Mouse (Mus musculus) G1E (cell line): ENCODE measurements at regions not wholly inside any gene's neighbourhood (a gene's known extent, or its start where the extent isn't known, plus 50 kb on each side); places are given as distances from the start of the nearest gene placed in this dataset.

ENCODE experiments used
- ATAC-seq: 2 replicates; pipeline ENCODE4 v1.8.0; 2016; ENCODE audit warnings: mild to moderate bottlenecking; ENCODE audit not compliant: insufficient number of reproducible peaks, poor library complexity, low FRiP score, severe bottlenecking; ENCODE audit errors: extremely low read depth
- DNase-seq: peaks from one replicate; pipeline ENCODE4 v3.0.0; 2012; ENCODE audit warnings: low spot score
- H3K27me3 ChIP-seq: 2 replicates; pipeline ENCODE4 v1.6.1; 2012; ENCODE audit warnings: mild to moderate bottlenecking, low read length, inconsistent platforms; ENCODE audit not compliant: insufficient read depth
- H3K36me3 ChIP-seq: replicated peaks from 2 replicates; pipeline ENCODE3; 2012; ENCODE audit warnings: mild to moderate bottlenecking, inconsistent platforms
- H3K4me1 ChIP-seq: 2 replicates; pipeline ENCODE4 v1.6.1; 2012; ENCODE audit warnings: low read depth, low read length, inconsistent platforms, mixed read lengths; ENCODE audit not compliant: insufficient read depth
- H3K4me3 ChIP-seq: 2 replicates; pipeline ENCODE4 v1.5.1; 2012; ENCODE audit warnings: low read depth, mild to moderate bottlenecking, inconsistent platforms, low read length, moderate library complexity, mixed read lengths
- H3K9me3 ChIP-seq: replicated peaks from 2 replicates; pipeline ENCODE4 v1.6.1; 2012; ENCODE audit warnings: inconsistent platforms
- CTCF ChIP-seq: IDR thresholded peaks from 2 replicates; pipeline ENCODE4 v1.5.1; 2012; ENCODE audit warnings: low read depth, low read length, inconsistent platforms, mixed read lengths
- GATA1 ChIP-seq: IDR thresholded peaks from 2 replicates; pipeline ENCODE4 v1.6.1; 2012; ENCODE audit warnings: borderline replicate concordance, low read length, inconsistent platforms, mixed read lengths
- GATA2 ChIP-seq: IDR thresholded peaks from 2 replicates; pipeline ENCODE4 v1.6.1; 2012; ENCODE audit warnings: low read depth, low read length, inconsistent platforms, borderline replicate concordance
- POLR2AphosphoS5 ChIP-seq: IDR thresholded peaks from 2 replicates; pipeline ENCODE4 v1.6.1; 2012; ENCODE audit warnings: low read depth, low read length, inconsistent platforms; ENCODE audit not compliant: insufficient replicate concordance
- TAL1 ChIP-seq: conservative IDR thresholded peaks from 2 replicates; pipeline ENCODE4 v1.6.1; 2012; ENCODE audit warnings: low read depth, low read length, inconsistent platforms, mixed read lengths

- Histone ChIP-seq H3K9me3 (no peaks in the 10 kb centered on the region), H3K4me3 (no peak overlapping the region), H3K4me1 (no peaks in the 10 kb centered on the region), H3K36me3 (no peaks in the 10 kb centered on the region), H3K27me3 (no peaks in the 10 kb centered on the region)
- ATAC-seq (no peak), DNase-seq (no peak)
- TF ChIP-seq POLR2AphosphoS5 (no peak), CTCF (no peak), GATA2 (no peak), GATA1 (no peak), TAL1 (no peak)
Observed at GRCm38 (mm10) chrX:13014051-13014450, 57.2 kb upstream of the Usp9x start.

- Histone ChIP-seq H3K4me1 (no peaks in the 10 kb centered on the region), H3K36me3 (no peaks in the 10 kb centered on the region), H3K27me3 (no peaks in the 10 kb centered on the region; the same call in 1 of the 2 replicates), H3K4me3 (no peak overlapping the region), H3K9me3 (no peaks in the 10 kb centered on the region)
- TF ChIP-seq POLR2AphosphoS5 = no peak
- TF ChIP-seq GATA1 = no peak
- DNase-seq (no peak), ATAC-seq (no peak)
Observed at GRCm38 (mm10) chrX:13013086-13013485, 58.2 kb upstream of the Usp9x start.

- H3K4me3 ChIP-seq = no peak overlapping the region
- TF ChIP-seq TAL1 = no peak
- TF ChIP-seq POLR2AphosphoS5 = no peak
- TF ChIP-seq GATA2 = no peak
- no peak for TF ChIP-seq GATA1
- H3K9me3 ChIP-seq = no peaks in the 10 kb centered on the region
- no peaks in the 10 kb centered on the region for H3K36me3 ChIP-seq
- ATAC-seq (no peak), DNase-seq (no peak)
- no peaks in the 10 kb centered on the region for H3K27me3 ChIP-seq
- H3K4me1 ChIP-seq = peaks cover 7% of the 10 kb centered on the region; the same call in 1 of the 2 replicates
Observed at GRCm38 (mm10) chrX:12990777-12991176, 80.5 kb upstream of the Usp9x start.

- no peak for ATAC-seq
Observed at GRCm38 (mm10) chrX:12977676-12978075, 93.6 kb upstream of the Usp9x start.

GRCm38 (mm10) chrX:12968979-12969746 lies 102.1 kb upstream of the Usp9x start:
- H3K9me3 ChIP-seq = no peaks in the 10 kb centered on the region
- DNase-seq (no peak), ATAC-seq (no peak)
- no peak overlapping the region for H3K4me3 ChIP-seq
- no peaks in the 10 kb centered on the region for H3K4me1 ChIP-seq
- TF ChIP-seq POLR2AphosphoS5 (no peak), GATA2 (no peak), CTCF (no peak), TAL1 (no peak), GATA1 (no peak)
- peaks cover 6% of the 10 kb centered on the region; the same call in 1 of the 2 replicates for H3K27me3 ChIP-seq
- no peaks in the 10 kb centered on the region for H3K36me3 ChIP-seq

More at GRCm38 (mm10) chrX:12977676-12978075, 93.6 kb upstream of the Usp9x start:
- no peak overlapping the region for H3K4me3 ChIP-seq
- no peaks in the 10 kb centered on the region for H3K27me3 ChIP-seq
- H3K9me3 ChIP-seq = no peaks in the 10 kb centered on the region
- no peaks in the 10 kb centered on the region for H3K36me3 ChIP-seq
- TF ChIP-seq GATA2 (no peak), TAL1 (no peak), POLR2AphosphoS5 (no peak), CTCF (no peak), GATA1 (no peak)
- DNase-seq = no peak
- H3K4me1 ChIP-seq = no peaks in the 10 kb centered on the region

GRCm38 (mm10) chrX:12959467-12960314 lies 111.6 kb upstream of the Usp9x start:
- no peaks in the 10 kb centered on the region for H3K4me1 ChIP-seq
- H3K4me3 ChIP-seq = no peak overlapping the region
- no peak for ATAC-seq
- no peak for DNase-seq
- H3K27me3 ChIP-seq = no peaks in the 10 kb centered on the region
- no peak for TF ChIP-seq POLR2AphosphoS5
- no peak for TF ChIP-seq CTCF
- no peak for TF ChIP-seq GATA1
- no peak for TF ChIP-seq GATA2
- TF ChIP-seq TAL1 = no peak
- no peaks in the 10 kb centered on the region for H3K9me3 ChIP-seq
- no peaks in the 10 kb centered on the region for H3K36me3 ChIP-seq
